Mouse (Mus musculus): ENCODE data around the gene Fbxw21. TPM values are rescaled to one million over a fixed set of nuclear protein-coding genes. Genes with fewer than 3 reads are reported as not detected.
"Not testable (repeated sequence)": the region's sequence is repeated elsewhere in the genome, so short reads cannot be mapped to it uniquely, and the experiment has no call there.

The Fbxw21 gene
- not detected for total RNA-seq (2021)

DNA sequence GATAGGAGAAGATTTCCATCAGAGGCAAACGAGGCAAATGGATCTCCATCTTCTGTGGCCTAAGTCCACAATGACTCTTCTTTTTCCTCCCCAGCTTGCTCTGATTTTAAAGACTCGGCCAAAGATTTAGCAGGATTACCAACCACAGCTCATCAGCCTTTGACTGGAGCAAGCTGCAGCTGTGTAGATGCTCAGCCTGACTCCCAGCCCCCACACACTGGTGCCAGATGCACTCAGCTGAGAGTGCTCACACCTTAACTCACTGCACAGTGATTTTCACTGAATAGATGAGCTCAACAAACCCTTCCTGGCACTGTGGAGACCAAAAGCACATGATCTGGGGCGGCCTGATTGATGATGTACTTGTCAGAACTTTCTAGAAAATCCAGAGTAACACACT is at the start of gene Fbxw21:
Gene Fbxw21 (minus strand): TSS at position 101 of the 400 bp plus-strand sequence.
- intact Hi-C loops (cut with DNase I) = no loop called here
- no peak for DNase-seq (ENCODE audit: low spot score in 2 of 2)

DNA sequence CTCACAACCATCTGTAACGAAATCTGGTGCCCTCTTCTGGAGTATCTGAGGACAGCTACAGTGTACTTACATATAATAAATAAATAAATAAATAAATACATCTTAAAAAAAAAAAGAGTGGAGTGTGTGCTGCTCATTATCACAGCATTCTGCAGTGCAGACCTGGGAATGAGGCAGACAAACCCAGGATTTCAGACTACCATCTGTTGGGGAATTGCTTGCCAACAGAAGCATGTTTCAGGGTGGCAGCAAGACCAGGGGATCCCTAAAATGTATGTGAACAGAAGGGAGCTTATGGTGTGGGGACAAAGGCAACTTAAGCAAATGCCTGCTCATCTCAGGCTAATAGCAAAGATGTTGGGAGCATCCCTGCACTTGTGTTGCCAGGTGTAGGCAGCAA is 39.5 kb upstream of the Fbxw21 start:
- intact Hi-C loops (cut with DNase I) = not testable (repeated sequence)
- peak in 1 of 2 experiments; percentile 24 for DNase-seq (ENCODE audit: low spot score in 2 of 2)

DNA sequence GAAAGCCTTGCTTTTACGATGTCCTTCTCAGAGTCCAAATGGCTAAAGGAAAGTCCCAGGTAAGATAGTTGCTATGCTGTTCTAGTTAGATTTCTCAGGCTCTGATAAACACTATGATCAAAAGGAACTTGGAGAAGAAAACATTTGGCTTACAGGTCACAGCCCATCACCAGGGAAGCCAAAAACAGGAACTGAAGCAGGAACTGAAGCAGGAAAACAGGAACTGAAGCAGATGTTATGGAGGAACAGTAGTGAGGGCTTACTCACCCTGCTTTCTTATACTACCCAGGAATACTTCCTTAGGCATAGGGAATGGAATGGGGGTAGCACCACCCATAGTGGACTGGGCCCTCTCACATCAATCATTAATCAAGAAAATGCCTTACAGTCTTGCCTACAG is 38.5 kb upstream of the Fbxw21 start:
- no peak for DNase-seq (ENCODE audit: low spot score in 2 of 2)
- intact Hi-C loops (cut with DNase I) = no loop called here

DNA sequence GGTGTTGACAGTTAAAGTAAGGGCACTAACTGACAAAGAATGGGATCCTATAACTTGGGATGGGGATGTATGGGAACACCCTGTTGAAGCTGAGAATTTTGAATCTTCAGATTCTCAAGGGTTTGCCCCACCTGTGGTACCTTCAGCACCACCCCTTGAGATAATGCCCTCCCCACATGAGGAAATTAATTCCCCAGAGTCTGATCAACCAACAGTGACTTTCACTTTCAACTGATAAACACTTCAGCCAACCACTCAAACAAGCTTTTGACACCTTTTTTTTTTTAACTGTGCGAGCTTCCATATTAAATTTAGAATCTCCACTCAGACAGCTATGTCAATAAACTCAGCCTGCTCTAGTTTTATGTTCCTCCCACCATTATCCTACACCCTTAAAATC is 37.5 kb upstream of the Fbxw21 start:
- no peak for DNase-seq (ENCODE audit: low spot score in 2 of 2)
- intact Hi-C loops (cut with DNase I) = no loop called here

DNA sequence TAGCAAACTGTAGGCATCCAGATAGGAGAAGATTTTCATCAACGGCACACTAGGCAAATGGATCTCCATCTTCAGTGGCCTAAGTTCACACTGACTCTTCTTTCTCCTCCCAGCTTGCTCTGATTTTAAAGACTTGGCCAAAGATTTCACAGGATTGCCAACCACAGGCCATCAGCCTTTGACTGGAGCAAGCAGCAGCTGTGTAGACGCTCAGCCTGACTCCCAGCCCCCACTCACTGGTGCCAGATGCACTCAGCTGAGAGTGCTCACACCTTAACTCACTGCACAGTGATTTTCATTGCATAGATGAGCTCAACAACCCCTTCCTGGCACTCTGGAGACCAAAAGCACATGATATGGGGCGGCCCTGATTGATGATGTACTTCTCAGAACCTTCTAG is 34.0 kb upstream of the Fbxw21 start, which contains the start of gene Fbxw13:
Gene Fbxw13 (minus strand): TSS at position 101 of the 400 bp plus-strand sequence.
- intact Hi-C loops (cut with DNase I) = not testable (repeated sequence)

DNA sequence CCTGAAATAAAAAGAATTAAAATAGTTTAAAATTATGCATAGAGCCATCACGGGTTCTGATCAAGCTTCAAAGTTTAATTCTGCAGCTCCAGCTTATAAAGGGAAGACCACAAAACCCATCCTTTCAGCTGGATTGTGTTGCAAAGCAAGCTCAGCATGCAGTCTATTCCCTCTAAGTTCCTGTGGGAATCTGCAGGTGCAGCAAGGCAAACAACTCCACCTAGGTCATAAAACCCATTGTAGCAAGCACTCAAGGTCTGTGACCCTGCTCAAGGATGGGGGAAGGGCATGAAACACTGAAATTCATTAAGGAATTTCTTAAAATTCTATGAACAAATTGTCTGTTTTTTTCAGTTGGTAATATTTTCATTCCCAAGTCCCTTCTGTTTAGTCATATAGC is 15.4 kb upstream of the Fbxw21 start:
- DNase-seq (ENCODE audit: low spot score in 2 of 2) = no peak
- intact Hi-C loops (cut with DNase I) = no loop called here

More for the DNA sequence above, 34.0 kb upstream of the Fbxw21 start, which contains the start of gene Fbxw13:
- not testable (repeated sequence) for DNase-seq (ENCODE audit: low spot score in 2 of 2)

DNA sequence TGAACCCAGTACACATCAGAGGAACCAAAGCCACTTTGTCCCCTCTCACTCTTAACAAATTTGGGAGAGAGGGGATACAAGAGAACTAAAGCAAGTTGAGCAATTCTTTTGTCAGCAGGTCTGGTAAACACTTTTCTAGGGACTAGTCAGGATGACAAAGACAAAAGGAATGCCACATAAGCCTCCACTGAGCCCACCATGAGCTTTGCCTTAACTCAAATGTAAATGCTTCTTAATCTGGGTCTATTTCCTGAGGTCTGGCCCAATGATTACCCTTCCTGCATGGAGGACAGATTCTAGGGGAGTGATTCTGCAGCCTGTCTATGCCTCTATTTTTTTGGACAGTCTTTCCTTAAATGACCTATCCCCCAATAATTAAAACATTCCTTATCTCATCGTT is 14.5 kb upstream of the Fbxw21 start:
- intact Hi-C loops (cut with DNase I) = no loop called here
- DNase-seq (ENCODE audit: low spot score in 2 of 2) = no peak

DNA sequence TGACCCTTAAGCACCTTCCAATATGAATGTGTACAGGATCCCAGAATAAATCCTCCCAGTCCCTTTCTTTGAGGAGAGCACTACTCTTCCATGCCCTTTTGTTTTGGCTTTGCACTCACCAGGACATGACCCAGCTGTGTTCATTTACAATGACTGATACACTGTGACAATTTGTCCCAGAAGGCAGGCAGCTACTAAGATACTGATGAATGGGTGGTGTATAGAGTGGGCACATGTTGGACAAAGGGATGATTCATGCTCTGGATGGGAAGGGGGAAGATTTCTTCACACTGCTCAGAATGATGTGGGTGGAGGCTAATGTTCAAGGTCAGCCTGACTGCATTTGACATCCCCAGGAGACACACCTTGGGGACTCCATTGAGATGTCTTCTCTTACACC is 5.5 kb upstream of the Fbxw21 start:
- DNase-seq (ENCODE audit: low spot score in 2 of 2) = no peak
- intact Hi-C loops (cut with DNase I) = no loop called here

DNA sequence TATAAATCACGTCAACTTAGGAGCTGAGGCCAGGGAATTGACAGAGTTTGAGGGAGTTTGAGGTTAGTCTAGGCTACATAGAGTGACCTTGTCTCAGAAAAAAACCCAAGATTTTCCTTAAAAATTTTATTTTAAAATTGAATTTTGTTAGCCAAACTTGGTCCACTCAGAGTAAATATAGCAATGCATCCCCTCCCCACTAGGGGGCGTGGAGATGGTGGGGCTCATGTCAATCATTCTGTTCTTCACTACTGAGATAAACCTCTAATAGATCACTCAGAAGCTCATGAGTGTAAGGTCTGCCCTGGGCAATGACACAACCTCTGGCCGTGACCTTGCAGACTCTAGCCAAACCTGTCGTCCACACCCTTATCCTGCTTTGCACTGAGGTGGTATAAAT is 21.4 kb downstream of the Fbxw21 start:
- DNase-seq (ENCODE audit: low spot score in 2 of 2); intact Hi-C loops (cut with DNase I): not testable (repeated sequence)

DNA sequence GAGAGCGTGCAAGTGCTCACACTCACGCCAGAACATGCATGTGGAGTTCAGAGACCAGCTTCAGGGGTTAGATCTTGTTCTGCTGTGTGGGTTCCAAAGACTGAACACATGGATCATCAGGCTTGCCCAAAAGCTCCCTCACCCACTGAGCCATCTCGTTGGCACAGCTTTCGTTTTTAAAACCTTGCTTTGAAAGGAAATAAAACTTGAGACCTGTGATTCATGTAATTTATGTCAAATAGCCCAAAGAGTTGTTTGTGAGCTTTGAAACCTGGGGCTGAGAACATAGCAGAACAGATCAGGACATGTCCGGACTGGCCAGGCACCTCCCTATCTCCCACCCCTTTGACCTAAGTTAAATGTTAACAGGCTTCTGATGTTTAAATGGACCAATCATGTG is 31.8 kb downstream of the Fbxw21 start:
- DNase-seq (ENCODE audit: low spot score in 2 of 2) = no peak
- intact Hi-C loops (cut with DNase I) = no loop called here

DNA sequence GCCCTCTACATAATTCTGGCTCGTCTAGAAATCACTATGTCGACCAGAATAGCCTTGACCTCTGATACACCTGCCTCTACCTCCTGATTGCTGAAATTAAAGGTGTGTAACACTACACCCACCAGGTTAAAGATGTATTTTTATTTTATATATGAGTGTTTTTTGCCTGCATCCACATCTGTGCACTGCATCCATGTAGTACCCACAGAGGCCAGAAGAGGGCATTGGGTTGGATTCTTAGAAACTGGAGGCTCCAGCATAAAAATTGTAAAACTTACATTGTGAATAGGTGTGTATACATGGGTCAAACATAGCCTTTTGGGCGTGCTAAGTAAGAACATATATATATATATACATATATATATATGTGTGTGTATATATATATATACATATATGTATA is 33.6 kb downstream of the Fbxw21 start:
- intact Hi-C loops (cut with DNase I) = loop anchor here (10.0 kb wide), 1 partner anchor 707 kb away; the partner anchor contains the start of gene Nme6
- DNase-seq (ENCODE audit: low spot score in 2 of 2) = peak in 1 of 2 experiments; percentile 10

DNA sequence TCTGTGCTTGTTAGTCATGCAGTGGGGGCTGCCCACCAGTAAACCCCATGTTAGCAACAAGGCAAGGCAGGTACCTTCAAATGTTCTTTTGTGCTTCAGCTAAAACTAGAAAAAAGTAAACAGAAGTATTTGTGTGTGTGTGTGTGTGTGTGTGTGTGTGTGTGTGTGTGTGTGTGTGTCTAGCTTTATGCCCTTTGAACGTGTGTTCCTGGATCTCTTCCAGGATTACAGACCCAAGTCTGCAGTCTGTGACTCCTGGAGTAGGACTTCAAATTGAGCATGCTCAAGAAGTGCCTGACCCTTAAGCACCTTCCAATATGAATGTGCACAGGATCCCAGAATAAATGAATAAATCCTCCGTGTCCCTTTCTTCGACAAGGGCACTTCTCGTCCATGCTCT is 34.8 kb downstream of the Fbxw21 start:
- no peak for DNase-seq (ENCODE audit: low spot score in 2 of 2)
- intact Hi-C loops (cut with DNase I) = loop anchor here (10.0 kb wide), 1 partner anchor 708 kb away; the partner anchor contains the start of gene Nme6

DNA sequence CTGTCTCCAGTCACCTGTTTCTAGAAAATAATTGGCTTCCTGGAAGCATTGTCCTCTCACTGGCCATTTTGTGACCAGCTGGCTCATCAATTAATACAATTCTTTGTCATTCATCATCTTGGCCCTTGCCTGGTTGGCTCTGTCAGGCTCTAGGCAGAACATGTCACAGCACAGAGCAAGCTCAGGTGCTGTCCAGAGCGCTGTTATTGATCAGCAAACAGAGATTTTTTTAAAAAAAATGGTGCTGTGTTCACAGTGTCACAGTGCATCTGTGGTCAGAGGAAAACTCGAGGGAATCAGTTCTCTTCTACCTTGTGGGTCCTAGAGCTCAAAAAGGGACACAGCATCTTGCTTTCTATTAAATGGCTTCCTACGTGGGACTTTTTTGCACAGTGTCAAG is 36.4 kb downstream of the Fbxw21 start:
- intact Hi-C loops (cut with DNase I) = loop anchor here (10.0 kb wide), 1 partner anchor 709 kb away; the partner anchor contains the start of gene Nme6

DNA sequence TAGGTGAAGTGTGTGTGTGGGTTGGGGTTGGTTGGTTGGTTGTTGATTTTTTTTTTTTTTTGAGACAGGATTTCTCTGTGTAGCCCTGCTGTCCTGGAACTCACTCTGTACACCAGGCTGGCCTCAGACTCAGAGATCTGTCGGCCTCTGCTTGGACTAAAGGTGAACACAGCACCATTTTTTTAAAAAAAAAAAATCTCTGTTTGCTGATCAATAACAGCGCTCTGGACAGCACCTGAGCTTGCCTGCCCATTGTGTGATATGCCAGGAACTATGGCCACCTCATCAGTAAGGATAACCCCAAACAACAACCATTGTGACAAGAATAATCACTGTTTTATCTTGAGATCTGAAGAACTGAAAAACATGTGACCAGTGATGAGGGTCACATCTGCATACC is 36.8 kb downstream of the Fbxw21 start:
- intact Hi-C loops (cut with DNase I) = loop anchor here (10.0 kb wide), 1 partner anchor 710 kb away; the partner anchor contains the start of gene Nme6
- DNase-seq (ENCODE audit: low spot score in 2 of 2) = no peak

More for the DNA sequence above, 36.4 kb downstream of the Fbxw21 start:
- DNase-seq (ENCODE audit: low spot score in 2 of 2) = no peak

DNA sequence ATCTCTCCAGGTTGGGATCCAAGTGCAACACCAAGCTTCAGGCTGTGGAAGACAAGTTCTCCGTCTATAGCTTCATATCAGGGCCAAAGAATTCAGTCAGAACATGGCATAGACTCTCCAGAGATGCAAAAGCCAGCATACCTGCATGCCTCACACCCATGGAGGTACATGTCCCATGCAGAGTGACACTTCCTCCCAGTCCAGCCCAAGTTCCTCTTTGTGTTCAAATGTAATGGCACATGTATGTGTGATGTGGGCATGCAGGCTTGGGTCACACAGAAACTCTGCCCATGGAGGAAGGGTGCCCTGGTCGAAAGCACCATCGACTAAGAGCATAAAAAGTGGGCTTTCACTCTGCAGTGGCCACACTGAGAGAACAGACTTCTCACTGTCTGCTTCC is 37.7 kb downstream of the Fbxw21 start:
- DNase-seq (ENCODE audit: low spot score in 2 of 2) = no peak
- intact Hi-C loops (cut with DNase I) = loop anchor here (10.0 kb wide), 1 partner anchor 711 kb away; the partner anchor contains the start of gene Nme6

DNA sequence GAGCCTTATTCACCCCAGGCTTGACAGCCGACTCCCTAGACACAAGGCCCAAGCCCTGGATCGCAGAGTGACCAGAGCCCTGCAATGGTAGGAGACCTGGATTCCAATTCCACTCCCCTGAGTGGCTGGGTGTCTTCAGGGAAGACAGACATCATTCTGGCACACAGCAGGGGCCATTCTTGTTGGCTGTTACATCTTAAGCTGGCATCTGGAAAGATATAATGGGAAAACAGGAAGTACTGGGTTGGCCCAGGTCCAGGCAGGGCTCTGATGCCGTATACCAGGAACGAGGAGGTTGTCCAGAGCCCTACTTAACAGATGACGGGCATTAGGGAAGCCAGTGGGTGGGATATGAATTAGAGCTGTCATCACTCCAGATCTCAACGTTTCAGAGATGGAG is 38.6 kb downstream of the Fbxw21 start:
- no peak for DNase-seq (ENCODE audit: low spot score in 2 of 2)
- intact Hi-C loops (cut with DNase I) = loop anchor here (2.0 to 10.0 kb wide), 2 partner anchors 122 to 712 kb away; partner anchors contain the start of gene Nme6

DNA sequence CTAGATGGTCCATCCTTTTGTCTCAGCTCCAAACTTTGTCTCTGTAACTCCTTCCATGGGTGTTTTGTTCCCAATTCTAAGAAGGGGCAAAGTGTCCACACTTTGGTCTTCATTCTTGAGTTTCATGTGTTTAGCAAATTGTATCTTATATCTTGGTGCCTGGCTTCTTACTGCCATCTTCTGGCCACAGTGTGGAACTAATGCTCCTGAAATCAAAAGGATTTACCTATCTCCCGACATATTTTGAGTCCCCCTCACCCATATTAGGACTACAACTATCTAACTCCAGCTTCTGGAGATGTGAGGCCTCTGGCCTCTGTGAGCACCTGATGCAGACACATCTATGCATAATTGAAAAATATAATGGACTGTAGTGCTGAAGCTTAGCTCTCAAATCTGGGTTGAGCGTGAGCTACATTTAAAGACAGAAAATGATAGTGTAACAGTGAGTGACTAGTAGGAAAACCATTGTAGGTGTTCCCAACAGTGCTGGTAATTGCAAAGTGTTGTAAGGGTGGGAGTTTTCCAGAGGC is 39.2 kb downstream of the Fbxw21 start:
- DNase-seq (ENCODE audit: low spot score in 2 of 2) = peak; percentile 37 to 54
- intact Hi-C loops (cut with DNase I) = loop anchor here (2.0 to 10.0 kb wide), 2 partner anchors 122 to 712 kb away; partner anchors contain the start of gene Nme6

DNA sequence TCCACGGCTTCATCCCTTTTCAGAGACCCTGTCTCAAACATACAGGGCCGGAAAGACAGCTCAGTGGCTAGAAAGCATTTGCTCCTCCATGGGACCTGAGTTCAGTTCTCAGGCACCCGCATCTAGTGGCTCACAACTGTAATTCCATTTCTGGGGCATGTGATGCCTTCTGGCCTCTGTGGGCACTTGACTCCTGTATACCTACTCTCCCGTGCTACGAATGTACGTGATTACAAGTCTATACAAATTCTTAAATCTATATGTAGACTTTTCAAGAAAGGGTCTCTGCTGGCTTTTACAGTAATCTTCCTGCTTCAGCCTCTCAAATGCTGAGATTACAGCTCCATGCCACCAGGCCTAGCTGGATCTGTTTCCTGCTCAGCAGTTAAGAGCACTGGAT is 40.9 kb downstream of the Fbxw21 start:
- no peak for DNase-seq (ENCODE audit: low spot score in 2 of 2)
- intact Hi-C loops (cut with DNase I) = loop anchor here (1.0 to 10.0 kb wide), 2 partner anchors 33 to 714 kb away; partner anchors contain the start of gene Nme6

DNA sequence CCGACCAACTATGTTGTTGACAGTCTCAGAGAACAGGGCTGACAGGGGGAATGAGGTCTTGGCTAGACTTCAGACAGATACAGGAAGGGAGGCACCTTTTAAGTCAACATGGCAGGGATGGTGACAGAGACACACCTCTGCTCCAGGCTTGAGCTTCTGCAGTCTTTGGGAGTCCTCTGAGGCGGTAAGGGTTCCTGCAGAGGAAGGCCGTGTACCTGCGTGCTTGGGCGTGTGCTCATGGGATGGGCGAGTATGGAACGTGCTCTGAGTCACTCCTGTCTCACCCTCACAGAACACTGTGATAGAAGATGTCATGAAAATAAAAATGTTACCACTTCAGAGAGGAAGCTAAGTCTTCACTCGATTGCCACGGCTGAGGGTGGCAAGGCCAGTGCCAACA is 42.3 kb downstream of the Fbxw21 start:
- intact Hi-C loops (cut with DNase I) = no loop called here
- DNase-seq (ENCODE audit: low spot score in 2 of 2) = no peak

DNA sequence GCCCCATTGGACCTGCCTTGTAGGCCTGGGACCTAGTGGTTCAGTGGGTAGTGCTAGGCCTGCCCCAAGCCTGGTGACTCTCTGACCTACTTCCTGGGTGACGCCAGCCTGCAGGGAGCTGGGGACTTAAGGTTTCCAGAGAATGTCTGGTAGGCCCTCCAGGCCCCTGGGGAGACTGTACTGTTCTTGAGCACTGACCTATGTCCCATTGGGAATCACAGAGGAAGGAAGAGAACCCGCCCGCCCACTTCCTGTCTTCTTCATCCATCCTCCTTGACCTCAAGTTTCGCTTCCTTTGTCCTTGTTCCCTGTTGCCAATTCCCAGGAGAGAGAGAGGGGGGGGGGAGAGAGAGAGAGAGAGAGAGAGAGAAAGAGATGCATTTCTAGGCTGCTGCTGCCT is 43.7 kb downstream of the Fbxw21 start:
- intact Hi-C loops (cut with DNase I) = no loop called here
- no peak for DNase-seq (ENCODE audit: low spot score in 2 of 2)

DNA sequence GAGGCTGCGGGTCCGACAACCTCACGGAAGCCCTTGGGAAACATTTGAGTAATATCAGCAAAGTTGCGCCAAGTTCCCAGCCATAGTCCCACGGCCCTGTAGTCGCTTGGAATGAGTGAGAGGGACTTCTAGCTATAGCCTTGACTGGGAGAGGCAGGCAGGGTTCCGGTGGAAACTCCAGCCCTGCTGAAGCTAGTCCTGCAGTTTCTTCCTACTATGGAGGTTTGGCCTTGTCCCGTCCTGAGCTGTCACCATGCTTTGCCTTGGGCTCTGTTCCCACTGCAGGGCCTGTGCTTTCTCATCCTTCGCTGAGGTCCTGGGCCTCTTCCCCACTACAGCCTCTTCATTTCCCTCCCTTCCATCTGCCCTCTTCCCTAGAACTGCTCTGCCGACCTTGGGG is 45.6 kb downstream of the Fbxw21 start:
- intact Hi-C loops (cut with DNase I) = no loop called here
- no peak for DNase-seq (ENCODE audit: low spot score in 2 of 2)

Data from left cerebral cortex, postnatal 25 days (tissue).